Mouse (Mus musculus) liver, embryonic 14.5 days (tissue): ENCODE measurements around the gene Ror1. TPM values are rescaled to one million over a fixed set of nuclear protein-coding genes. Genes with fewer than 3 reads are reported as not detected.

Experiments used
- ATAC-seq: fragments of 200-750 bp; cut with Nextera tagmentation; 2 replicates; pipeline ENCODE4 v1.8.0; 2017; ENCODE audit warnings: moderate number of reproducible peaks, mild to moderate bottlenecking, moderate library complexity; ENCODE audit not compliant: insufficient read depth
- DNase-seq, 3 experiments: peaks; one replicate each; pipeline ENCODE4 v3.0.0-alpha.2; 2012 to 2013; ENCODE audit warnings: low read depth in 3 of 3, low spot score in 3 of 3
- H3K27ac ChIP-seq: fragments of 300-500 bp; sonication (generic); 2 replicates; pipeline ENCODE4 v1.5.1; 2014; ENCODE audit warnings: moderate library complexity, mild to moderate bottlenecking, control low read depth, inconsistent platforms
- H3K27me3 ChIP-seq: fragments of 300-500 bp; sonication (generic); 2 replicates; pipeline ENCODE4 v1.6.1; 2014; ENCODE audit warnings: mild to moderate bottlenecking, low read length, moderate library complexity; ENCODE audit not compliant: control insufficient read depth, insufficient read depth
- H3K36me3 ChIP-seq: fragments of 300-500 bp; sonication (generic); replicated peaks from 2 replicates; pipeline ENCODE4 v1.6.1; 2014; ENCODE audit warnings: low read depth; ENCODE audit not compliant: control insufficient read depth, insufficient read depth
- H3K4me1 ChIP-seq, 2 experiments: fragments of 200-500 bp in 1 of 2; fragments of 300-500 bp in 1 of 2; sonication (generic) in 1 of 2; replicated peaks; 2 replicates each; pipeline ENCODE4 v1.6.1; 2012 to 2014; ENCODE audit warnings: antibody characterized with exemption in 1 of 2, inconsistent platforms in 1 of 2, low read length in 1 of 2; ENCODE audit not compliant: control insufficient read depth in 2 of 2, insufficient read depth in 2 of 2
- H3K4me2 ChIP-seq: fragments of 300-500 bp; sonication (generic); 2 replicates; pipeline ENCODE4 v1.6.1; 2014; ENCODE audit warnings: low read depth, mild to moderate bottlenecking, control low read depth, moderate library complexity
- H3K4me3 ChIP-seq, 2 experiments: fragments of 200-500 bp in 1 of 2; fragments of 300-500 bp in 1 of 2; sonication (generic) in 1 of 2; 2 replicates each; pipeline ENCODE4 v1.5.1; 2012 to 2014; ENCODE audit warnings: low read depth in 2 of 2, low read length in 2 of 2, mild to moderate bottlenecking in 2 of 2, control low read depth in 1 of 2, inconsistent platforms in 1 of 2, moderate library complexity in 1 of 2; ENCODE audit not compliant: insufficient read depth in 1 of 2
- H3K9ac ChIP-seq: fragments of 300-500 bp; sonication (generic); replicated peaks from 2 replicates; pipeline ENCODE4 v1.6.1; 2014; ENCODE audit warnings: mild to moderate bottlenecking, control low read depth, moderate library complexity
- H3K9me3 ChIP-seq: fragments of 300-500 bp; sonication (generic); 2 replicates; pipeline ENCODE4 v1.6.1; 2016; ENCODE audit warnings: low read length, mixed read lengths; ENCODE audit not compliant: control insufficient read depth
- CTCF ChIP-seq: IDR thresholded peaks from 2 replicates; pipeline ENCODE4 v1.5.1; 2016; ENCODE audit warnings: antibody characterized with exemption, low read depth, control low read depth
- EP300 ChIP-seq: IDR thresholded peaks from 2 replicates; pipeline ENCODE4 v1.6.1; 2016; ENCODE audit warnings: antibody characterized with exemption, low read depth
- WGBS: fragments of 180-500 bp; shearing (Covaris S2); extraction: QIAGEN DNeasy Blood & Tissue Kit; methylation state at CpG from one replicate; pipeline ENCODE4 v1.1.7; 2014; ENCODE audit not compliant: insufficient replicate concordance; 5-methylcytosine and 5-hydroxymethylcytosine counted together
- polyA plus RNA-seq, 2 experiments: library from polyadenylated mRNA; depleted of rRNA in 1 of 2; stranded (reverse) in 1 of 2; unstranded in 1 of 2; fragments of >200 nt; fragmentation: Nextera tagmentation in 1 of 2; extraction: Ambion mirVana in 1 of 2; gene quantifications; 2 replicates each; pipeline versions ENCODE4 v1.2.1 to v1.2.3; 2012 to 2014

Gene Ror1
- polyA plus RNA-seq, 2 experiments, result 0.08 to 0.23 TPM

DNA sequence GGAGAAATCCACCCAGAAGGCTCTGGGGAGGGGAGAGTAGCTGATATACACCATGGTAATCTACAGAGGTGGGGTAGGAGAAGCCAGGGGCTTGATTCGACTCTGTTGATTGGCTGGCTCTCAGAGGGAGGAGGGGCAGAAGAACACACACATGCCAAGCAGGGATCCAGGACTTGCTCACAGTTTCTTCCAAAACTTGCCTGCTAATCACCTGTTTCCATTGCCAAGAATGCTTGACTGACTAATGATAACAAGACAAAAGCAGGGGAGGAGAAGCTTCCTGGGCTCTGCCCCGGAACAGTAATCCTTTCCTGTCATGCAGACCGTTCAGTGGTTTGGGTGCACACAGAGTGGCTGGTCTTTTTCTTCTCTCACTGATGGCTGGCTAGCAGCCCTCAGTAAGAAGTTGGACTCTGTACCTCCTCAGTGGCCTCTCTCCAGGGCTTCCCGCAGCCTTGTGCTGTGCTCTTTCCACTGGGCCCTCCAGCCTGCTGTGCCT is 92.7 kb downstream of the Ror1 start:
- H3K4me2 ChIP-seq, result no peak overlapping the region
- H3K4me3 ChIP-seq, result no peak overlapping the region
- H3K4me1 ChIP-seq, result 0 out of 4 replicates have a peak, but pooled peaks cover 0 to 3% of the 10 kb centered on the region in 2 experiments
- no peaks in the 10 kb centered on the region for H3K36me3 ChIP-seq
- H3K27me3 ChIP-seq, result no peaks in the 10 kb centered on the region
- no peak overlapping the region for H3K27ac ChIP-seq
- no peak for DNase-seq
- TF ChIP-seq CTCF (no peak), EP300 (no peak)
- 34% methylated on average over 4 of the region's 4 CpGs for WGBS
- ATAC-seq, result no peak
- no peaks in the 10 kb centered on the region for H3K9me3 ChIP-seq
- no peak overlapping the region for H3K9ac ChIP-seq

- H3K36me3 ChIP-seq, result no peaks in the 10 kb centered on the region
- DNase-seq, result no peak
- no peak overlapping the region for H3K27ac ChIP-seq
- H3K4me2 ChIP-seq, result no peak overlapping the region
- H3K4me1 ChIP-seq, result 0 out of 4 replicates have a peak, but pooled peaks cover 0 to 3% of the 10 kb centered on the region in 2 experiments
- no peak for ATAC-seq
- no peak for TF ChIP-seq CTCF
- TF ChIP-seq EP300, result no peak
- 13% methylated on average over 6 of the region's 6 CpGs for WGBS
- H3K27me3 ChIP-seq, result no peaks in the 10 kb centered on the region
- no peaks in the 10 kb centered on the region for H3K9me3 ChIP-seq
- H3K4me3 ChIP-seq, result no peak overlapping the region
- no peak overlapping the region for H3K9ac ChIP-seq
These were observed 95.9 kb downstream of the Ror1 start for GRCm38 (mm10) chr4:100191483-100191882.

GRCm38 (mm10) chr4:100194136-100194535 is 98.5 kb downstream of the Ror1 start:
- H3K27ac ChIP-seq, result no peak overlapping the region
- no peaks in the 10 kb centered on the region for H3K9me3 ChIP-seq
- DNase-seq (no peak), ATAC-seq (no peak)
- no peaks in the 10 kb centered on the region for H3K27me3 ChIP-seq
- no peak overlapping the region for H3K4me3 ChIP-seq
- H3K4me1 ChIP-seq, result no peaks in the 10 kb centered on the region
- no peak overlapping the region for H3K4me2 ChIP-seq
- TF ChIP-seq EP300, result no peak
- no peak for TF ChIP-seq CTCF
- WGBS, result 61% methylated on average over 3 of the region's 3 CpGs
- no peak overlapping the region for H3K9ac ChIP-seq
- no peaks in the 10 kb centered on the region for H3K36me3 ChIP-seq

DNA sequence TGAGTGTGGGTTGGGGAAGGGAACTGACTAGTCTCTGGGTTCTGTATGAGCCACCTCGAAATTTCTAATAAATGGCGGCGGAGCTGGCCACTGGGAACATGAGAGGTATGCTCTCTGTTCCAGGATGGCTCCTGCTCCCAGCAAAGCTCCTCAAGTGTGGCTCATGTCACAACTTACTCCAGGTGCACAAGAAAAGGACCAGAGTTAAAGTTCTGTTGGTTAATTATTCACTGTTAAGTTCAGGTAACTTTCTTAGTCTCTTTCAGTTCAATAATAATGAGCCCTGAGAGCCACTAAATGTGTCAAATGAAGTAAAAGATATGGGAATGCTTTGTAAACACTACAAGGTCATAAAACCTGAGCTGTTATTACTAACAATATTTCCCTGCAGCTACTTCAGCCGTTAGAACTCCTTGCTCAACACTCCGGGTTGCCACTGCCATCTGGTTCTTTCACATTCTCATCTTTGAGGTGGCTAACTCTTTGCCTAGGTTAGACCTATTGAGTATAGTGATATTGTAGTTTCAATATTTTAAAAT is 100.7 kb downstream of the Ror1 start:
- TF ChIP-seq CTCF (no peak), EP300 (no peak)
- Histone ChIP-seq H3K27ac (no peak overlapping the region), H3K9ac (no peak overlapping the region), H3K27me3 (no peaks in the 10 kb centered on the region), H3K4me2 (no peak overlapping the region), H3K9me3 (no peaks in the 10 kb centered on the region), H3K36me3 (no peaks in the 10 kb centered on the region), H3K4me3 (no peak overlapping the region), H3K4me1 (no peaks in the 10 kb centered on the region)
- DNase-seq (no peak), ATAC-seq (no peak)
- WGBS, result 66% methylated on average over 5 of the region's 5 CpGs

DNA sequence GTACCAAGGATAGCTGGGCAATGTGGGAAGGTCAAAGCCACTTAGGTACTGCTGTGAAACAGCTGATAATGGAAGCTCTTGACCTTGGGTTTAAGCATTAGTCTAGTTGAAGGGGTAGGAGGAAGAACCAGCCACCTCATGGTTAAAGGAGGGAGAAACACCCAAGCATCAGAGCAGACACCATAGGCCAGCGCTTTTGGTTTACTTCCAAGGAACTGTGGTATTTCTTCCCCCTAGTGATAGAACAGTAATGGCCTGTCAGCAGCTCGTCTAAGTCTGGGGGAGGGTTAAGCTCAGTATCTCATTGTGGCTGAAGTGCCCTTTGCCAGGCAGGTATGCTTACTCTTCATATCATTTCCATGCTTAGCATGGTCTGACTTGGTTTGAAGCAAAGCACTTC is 102.7 kb downstream of the Ror1 start:
- ATAC-seq (no peak), DNase-seq (no peak)
- Histone ChIP-seq H3K4me2 (no peak overlapping the region), H3K27me3 (no peaks in the 10 kb centered on the region), H3K4me3 (no peak overlapping the region), H3K9ac (no peak overlapping the region), H3K4me1 (no peaks in the 10 kb centered on the region), H3K36me3 (no peaks in the 10 kb centered on the region), H3K9me3 (no peaks in the 10 kb centered on the region), H3K27ac (no peak overlapping the region)
- 35% methylated on average over 2 of the region's 2 CpGs for WGBS
- TF ChIP-seq EP300, result no peak
- TF ChIP-seq CTCF, result no peak
